Mouse (Mus musculus) adrenal gland, adult 2 months (tissue): ENCODE results near the gene Susd1. TPM values are rescaled to one million over a fixed set of nuclear protein-coding genes. Genes with fewer than 3 reads are reported as not detected.
"Not testable (repeated sequence)": the region's sequence is repeated elsewhere in the genome, so short reads cannot be mapped to it uniquely, and the experiment has no call there.

Experiments used
- DNase-seq: peaks from one replicate; pipeline ENCODE4 v3.0.0; 2021
- polyA plus RNA-seq: library from polyadenylated mRNA; depleted of rRNA; stranded (reverse); fragments of >200 nt; gene quantifications from 2 replicates; pipeline ENCODE4 v1.2.3, GENCODE M21; 2012
- total RNA-seq, 2 experiments: library from RNA; stranded (reverse); gene quantifications; 2 replicates each; pipeline ENCODE4 v1.2.3; 2021

Gene Susd1
- total and polyA plus RNA-seq, 3 experiments: 1.7 to 3.4 (median 2.8) TPM

GRCm38 (mm10) chr4:59321181-59322008 is 117.0 kb downstream of the Susd1 start:
- no peak for DNase-seq

GRCm38 (mm10) chr4:59319136-59319941 is 119.1 kb downstream of the Susd1 start:
- DNase-seq: peak; percentile 31

- DNase-seq: no peak
These were observed 119.8 kb downstream of the Susd1 start for GRCm38 (mm10) chr4:59318602-59319001.

- no peak for DNase-seq
These were observed 122.7 kb downstream of the Susd1 start for GRCm38 (mm10) chr4:59315553-59316405.

- DNase-seq: no peak
These were observed 123.4 kb downstream of the Susd1 start for GRCm38 (mm10) chr4:59314939-59315552.

GRCm38 (mm10) chr4:59312945-59313344 is 125.5 kb downstream of the Susd1 start:
- DNase-seq: no peak

- DNase-seq: no peak
These were observed 127.8 kb downstream of the Susd1 start for GRCm38 (mm10) chr4:59310590-59310989.

GRCm38 (mm10) chr4:59307841-59308589 is 130.4 kb downstream of the Susd1 start:
- DNase-seq: no peak

GRCm38 (mm10) chr4:59302387-59302786 is 136.0 kb downstream of the Susd1 start:
- DNase-seq: no peak

- DNase-seq: no peak
These were observed 137.2 kb downstream of the Susd1 start for GRCm38 (mm10) chr4:59301025-59301815.

- no peak for DNase-seq
These were observed 139.5 kb downstream of the Susd1 start for GRCm38 (mm10) chr4:59298719-59299496.

GRCm38 (mm10) chr4:59295127-59295526 is 143.3 kb downstream of the Susd1 start:
- DNase-seq: no peak

- DNase-seq: no peak
These were observed 143.8 kb downstream of the Susd1 start for GRCm38 (mm10) chr4:59294661-59295060.

- DNase-seq: no peak
These were observed 146.3 kb downstream of the Susd1 start for GRCm38 (mm10) chr4:59291914-59292718.

- no peak for DNase-seq
These were observed 147.4 kb downstream of the Susd1 start for GRCm38 (mm10) chr4:59290972-59291576.

- no peak for DNase-seq
These were observed 151.3 kb downstream of the Susd1 start for GRCm38 (mm10) chr4:59287103-59287502.

GRCm38 (mm10) chr4:59286351-59286750 is 152.1 kb downstream of the Susd1 start:
- DNase-seq: not testable (repeated sequence)
